Comparison of ENCODE assay signal across 8 mouse cellular contexts in genomic region chr1:156473961-156474503, GRCm38 (mm10). TPM values are rescaled to one million over a fixed set of nuclear protein-coding genes. Genes with fewer than 3 reads are reported as not detected.
DNase-seq lines count a peak whose midpoint lies in the region; ATAC-seq lines count a peak whose summit lies in the region.

TSS of gene Soat1 (minus strand) at chr1:156474331.

- peak; percentile 97 for DNase-seq in NIH3T3 (ENCODE audit: low read depth)
- peak; percentile 79 to 86 for DNase-seq in cerebellum, postnatal 14 days
- DNase-seq in frontal cortex, postnatal 25 days (ENCODE audit: low spot score in 2 of 2): peak; percentile 53 to 72
- DNase-seq in hindbrain, embryonic 14.5 days (ENCODE audit: low spot score): peak; percentile 82
- DNase-seq in layer of hippocampus, postnatal 36 days: peak; percentile 86 to 87
- DNase-seq in lung, postnatal 36 days: peak; percentile 97
- peak; percentile 92 for DNase-seq in retina, postnatal 1 day
- peak; percentile 57 to 74 for DNase-seq in urinary bladder, adult 18-20 months (ENCODE audit: low spot score in 2 of 2)

- H3K4me3 ChIP-seq in hindbrain, embryonic 14.5 days (replicated peaks; ENCODE audit: low read length): peak within 1 kb of the TSS; percentile 88

- H3K36me3 ChIP-seq in hindbrain, embryonic 14.5 days (replicated peaks; ENCODE audit: control insufficient read depth, insufficient read depth): no peaks in the 10 kb centered on the region

- under 1% methylated on average over 45 of the region's 46 CpGs for WGBS in hindbrain, embryonic 14.5 days

- peaks cover 9% of the 10 kb centered on the region for H3K4me1 ChIP-seq in hindbrain, embryonic 14.5 days (replicated peaks; ENCODE audit: control insufficient read depth, insufficient read depth, low read length)

- peak; percentile 97 for ATAC-seq in hindbrain, embryonic 14.5 days (ENCODE audit: low FRiP score)

- H3K27me3 ChIP-seq in hindbrain, embryonic 14.5 days (ENCODE audit: control insufficient read depth, insufficient read depth, low read length): no peaks in the 10 kb centered on the region

- peak within 1 kb of the TSS; percentile 79 for H3K4me2 ChIP-seq in hindbrain, embryonic 14.5 days (replicated peaks)

- H3K9ac ChIP-seq in hindbrain, embryonic 14.5 days: peak within 1 kb of the TSS; percentile 83

- H3K9me3 ChIP-seq in hindbrain, embryonic 14.5 days (ENCODE audit: control insufficient read depth, low read length): peaks cover 10% of the 10 kb centered on the region; the same call in 1 of the 2 replicates

- 0 out of 2 replicates have a peak within 1 kb of the TSS, but pooled peaks have one; percentile 34 for H3K27ac ChIP-seq in hindbrain, embryonic 14.5 days

RNA-seq across cellular contexts. Expression of gene Soat1, which starts in this region (rescaled TPM):
- 10.6 and 11.7 TPM in 2 replicates for polyA plus RNA-seq in hindbrain, embryonic 14.5 days (2014; fragmentation: Nextera tagmentation; extraction: Ambion mirVana)
- 10 to 100 TPM; 49.9 to 56.2 TPM for total RNA-seq in layer of hippocampus, postnatal 36 days (2021)

Comparison
In these comparisons a context has a peak if more than half of its experiments do, and no peak if none do; other contexts are left out.
1. Peak in every context shown above with its lines: DNase-seq, ATAC-seq, H3K4me3 ChIP-seq and H3K27ac ChIP-seq.